Mouse (Mus musculus) bone marrow macrophage, adult 2 months (primary cell): ENCODE results near the gene Nrm. TPM values are rescaled to one million over a fixed set of nuclear protein-coding genes. Genes with fewer than 3 reads are reported as not detected.
A peak's percentile ranks its signal among the peaks of the same experiment; 100 is the strongest.

ENCODE experiments used
- H3K27ac ChIP-seq: 2 replicates; pipeline ENCODE4 v1.5.1; 2012; ENCODE audit warnings: low read depth, low read length; ENCODE audit not compliant: insufficient read depth
- H3K4me1 ChIP-seq: 2 replicates; pipeline ENCODE4 v1.6.1; 2012; ENCODE audit warnings: low read length; ENCODE audit not compliant: control insufficient read depth, insufficient read depth
- H3K4me3 ChIP-seq: 2 replicates; pipeline ENCODE4 v1.5.1; 2012; ENCODE audit warnings: mild to moderate bottlenecking, low read length, moderate library complexity; ENCODE audit not compliant: insufficient read depth
- CTCF ChIP-seq: IDR thresholded peaks from 2 replicates; pipeline ENCODE4 v1.5.1; 2012; ENCODE audit warnings: low read depth, mild to moderate bottlenecking, low read length, moderate library complexity
- POLR2A ChIP-seq: IDR thresholded peaks from 2 replicates; pipeline ENCODE4 v1.6.1; 2012; ENCODE audit warnings: mild to moderate bottlenecking, low read depth, low read length, borderline replicate concordance
- polyA plus RNA-seq: library from polyadenylated mRNA; stranded (reverse); fragments of >200 nt; gene quantifications from 2 replicates; pipeline ENCODE4 v1.2.4, GENCODE M21; 2012; ENCODE audit not compliant: missing spikeins, insufficient read depth, insufficient read length

Nrm gene
- polyA plus RNA-seq, 1 experiment = 31.7 TPM

DNA sequence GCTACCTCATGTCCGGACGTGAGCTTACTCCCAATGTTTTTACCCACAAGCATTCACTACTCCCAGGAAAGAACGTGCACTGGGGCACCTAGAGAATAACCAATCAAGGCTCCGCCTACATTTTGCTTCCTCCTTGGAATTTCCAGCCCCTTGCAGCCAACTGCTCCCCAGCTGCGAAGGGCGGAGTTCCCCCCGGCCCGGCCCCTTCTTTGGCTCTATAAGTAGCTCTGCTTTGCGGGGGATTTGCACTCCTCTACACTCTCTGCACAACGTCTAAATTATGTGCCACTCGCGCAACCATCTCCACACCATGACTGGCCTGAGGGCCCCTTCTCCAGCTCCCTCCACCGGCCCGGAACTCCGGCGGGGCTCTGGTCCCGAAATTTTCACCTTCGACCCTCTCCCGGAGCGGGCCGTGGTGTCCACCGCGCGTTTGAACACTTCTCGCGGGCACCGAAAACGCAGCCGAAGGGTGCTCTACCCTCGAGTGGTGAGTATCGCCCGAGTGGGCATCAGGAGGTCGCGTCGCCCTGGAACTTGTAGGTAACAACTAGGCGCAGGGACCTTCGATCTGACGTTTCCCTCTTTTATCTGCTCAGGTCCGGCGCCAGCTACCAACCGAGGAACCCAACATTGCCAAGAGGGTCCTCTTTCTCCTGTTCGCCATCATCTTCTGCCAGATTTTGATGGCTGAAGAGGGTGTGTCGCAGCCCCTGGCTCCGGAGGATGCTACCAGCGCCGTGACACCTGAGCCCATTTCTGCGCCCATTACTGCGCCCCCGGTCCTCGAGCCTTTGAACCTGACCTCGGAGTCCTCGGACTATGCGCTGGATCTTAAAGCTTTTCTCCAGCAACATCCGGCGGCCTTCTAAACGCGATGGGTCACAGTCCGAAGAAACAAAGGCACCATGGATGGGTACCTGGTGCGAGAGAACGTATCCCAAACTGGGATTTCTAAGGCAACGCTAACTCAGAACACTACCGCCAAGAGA, 39.4 kb upstream of the Nrm start, which contains the start of gene Ier3:
Gene Ier3, plus strand, starts transcription at position 246 of the 992 bp plus-strand sequence.
- peak within 1 kb of the TSS; percentile 82 for H3K27ac ChIP-seq
- peaks cover 4% of the 10 kb centered on the region for H3K4me1 ChIP-seq
- peak within 1 kb of the TSS; percentile 96 for H3K4me3 ChIP-seq
- TF ChIP-seq CTCF = no peak
- TF ChIP-seq POLR2A = peak; percentile 96

DNA sequence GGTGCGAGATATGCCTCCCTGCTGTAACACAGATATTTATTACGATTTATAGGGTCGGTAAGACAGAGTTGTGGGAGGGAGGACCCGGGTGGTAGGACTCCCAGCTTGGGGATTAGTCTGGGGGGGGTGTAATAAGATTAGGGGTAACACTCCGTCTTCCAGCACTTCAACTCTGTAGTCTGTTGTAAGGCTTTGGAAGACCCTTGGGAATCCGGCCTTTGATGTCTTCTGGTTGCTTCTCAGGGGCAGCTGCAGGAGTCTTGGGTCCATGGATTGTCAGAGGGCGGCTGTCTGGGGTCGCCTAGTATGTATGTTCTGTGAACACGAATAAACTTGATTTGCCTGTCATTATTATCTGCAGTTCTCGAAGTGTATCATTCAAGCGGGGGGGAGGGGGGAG, 38.6 kb upstream of the Nrm start:
- H3K4me1 ChIP-seq = peaks cover 4% of the 10 kb centered on the region
- TF ChIP-seq CTCF = no peak
- TF ChIP-seq POLR2A = no peak

DNA sequence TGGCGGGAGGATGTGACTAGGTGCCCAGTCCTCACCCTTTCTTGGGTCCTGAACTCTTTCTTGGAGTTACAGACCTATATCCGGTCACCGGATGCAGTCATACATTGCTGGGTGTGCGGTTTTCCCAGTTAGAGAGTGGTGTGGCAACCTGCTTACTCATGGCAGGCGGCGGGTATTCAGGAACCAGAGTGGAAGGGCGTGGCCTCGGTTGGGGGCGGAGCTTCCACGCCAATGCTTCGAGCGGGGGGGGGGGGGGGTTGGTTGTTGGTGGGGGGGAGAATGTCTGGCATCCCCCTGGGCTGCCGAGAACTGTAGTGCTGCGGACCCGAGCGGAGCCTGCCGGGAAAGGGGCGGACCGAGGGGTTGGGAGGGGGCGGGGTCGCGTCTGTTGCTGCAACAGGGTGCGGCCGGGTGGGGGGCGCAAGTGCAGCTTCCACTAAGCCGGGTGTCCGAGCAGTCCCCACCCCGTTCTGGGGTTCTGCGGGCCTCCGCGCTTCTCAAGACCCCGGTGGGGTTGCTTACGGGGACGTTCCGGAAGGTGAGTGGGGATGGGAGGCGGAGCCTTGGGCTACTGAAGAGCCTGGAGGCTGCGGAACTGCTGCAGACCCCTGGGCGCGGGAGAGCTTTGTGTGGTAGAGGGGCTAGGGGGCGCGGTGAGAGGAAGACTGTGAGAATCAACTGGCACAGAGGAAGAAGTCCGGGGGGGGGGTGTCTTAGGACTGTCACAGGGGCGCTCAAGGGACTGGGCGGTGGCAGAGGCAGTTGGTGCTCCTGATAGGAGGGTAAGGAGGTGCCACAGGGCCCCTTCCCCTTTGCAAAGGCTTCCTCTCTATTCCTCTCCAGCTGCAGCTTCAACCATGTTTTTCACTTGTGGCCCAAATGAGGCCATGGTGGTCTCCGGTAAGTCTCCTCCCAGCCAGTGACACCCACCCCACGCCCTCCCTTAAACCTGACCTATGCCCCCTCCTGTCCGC, 37.9 kb upstream of the Nrm start, which contains the start of gene Flot1:
Gene Flot1, plus strand, starts transcription at position 267 of the 974 bp plus-strand sequence.
- Histone ChIP-seq H3K27ac (peak within 1 kb of the TSS; percentile 82), H3K4me1 (peaks cover 4% of the 10 kb centered on the region), H3K4me3 (peak within 1 kb of the TSS; percentile 96)
- TF ChIP-seq CTCF = no peak
- peak; percentile 46; the same call in 1 of the 2 replicates for TF ChIP-seq POLR2A

More for the DNA sequence above, 38.6 kb upstream of the Nrm start:
- Histone ChIP-seq H3K4me3 (peak overlapping the region; percentile 96), H3K27ac (peak overlapping the region; percentile 82)

DNA sequence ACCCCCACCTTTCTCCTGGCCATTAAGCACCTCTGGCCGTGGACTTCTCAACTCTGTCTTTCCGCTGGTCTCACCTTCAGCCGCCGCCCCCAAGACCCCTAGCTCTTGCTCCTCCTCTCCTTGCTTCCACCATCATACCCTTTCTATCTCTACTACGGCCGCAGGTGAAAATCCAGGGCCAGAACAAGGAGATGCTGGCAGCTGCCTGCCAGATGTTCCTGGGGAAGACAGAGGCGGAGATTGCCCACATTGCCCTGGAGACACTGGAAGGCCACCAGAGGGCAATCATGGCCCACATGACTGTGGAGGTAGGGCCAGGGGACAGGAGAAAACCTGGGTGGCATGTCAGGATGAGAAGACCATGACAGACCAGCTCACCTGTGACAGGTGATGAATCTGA, 36.7 kb upstream of the Nrm start:
- Histone ChIP-seq H3K4me1 (peaks cover 4% of the 10 kb centered on the region), H3K27ac (no peak overlapping the region), H3K4me3 (no peak overlapping the region)
- TF ChIP-seq CTCF = no peak; the same call in 1 of the 2 replicates
- no peak for TF ChIP-seq POLR2A

DNA sequence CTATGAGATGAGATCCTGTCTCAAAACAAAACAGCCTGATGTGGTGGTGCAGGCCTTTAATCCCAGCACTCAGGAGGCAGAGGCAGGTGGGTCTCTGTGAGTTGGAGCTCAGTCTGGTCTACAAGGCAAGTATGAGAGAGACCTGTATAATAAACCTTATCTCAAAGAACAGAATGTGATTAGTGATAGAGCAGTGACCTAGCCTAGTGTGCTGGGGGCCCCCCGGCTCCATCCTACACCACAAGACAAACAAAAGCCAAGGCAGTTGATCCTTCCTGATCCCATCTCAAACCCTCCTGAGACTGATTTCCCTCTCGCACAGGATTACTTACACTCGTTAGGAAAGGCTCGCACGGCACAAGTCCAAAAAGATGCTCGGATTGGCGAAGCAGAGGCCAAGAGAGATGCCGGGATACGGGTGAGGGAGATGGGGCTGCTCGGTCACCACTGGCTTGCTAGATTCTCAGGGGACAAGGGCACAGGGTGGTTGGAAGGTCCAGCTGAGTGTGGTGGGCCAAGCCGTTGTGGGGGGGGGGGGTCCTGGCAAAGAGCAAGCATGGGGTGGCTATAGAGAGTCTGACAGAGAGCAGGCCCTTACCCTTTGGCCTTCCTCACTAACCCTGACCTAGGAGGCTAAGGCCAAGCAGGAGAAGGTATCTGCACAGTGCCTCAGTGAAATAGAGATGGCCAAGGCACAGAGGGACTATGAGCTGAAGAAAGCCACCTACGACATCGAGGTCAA, 35.8 kb upstream of the Nrm start:
- Histone ChIP-seq H3K4me3 (no peak overlapping the region), H3K4me1 (peaks cover 4% of the 10 kb centered on the region), H3K27ac (no peak overlapping the region)
- TF ChIP-seq CTCF = no peak
- no peak for TF ChIP-seq POLR2A

DNA sequence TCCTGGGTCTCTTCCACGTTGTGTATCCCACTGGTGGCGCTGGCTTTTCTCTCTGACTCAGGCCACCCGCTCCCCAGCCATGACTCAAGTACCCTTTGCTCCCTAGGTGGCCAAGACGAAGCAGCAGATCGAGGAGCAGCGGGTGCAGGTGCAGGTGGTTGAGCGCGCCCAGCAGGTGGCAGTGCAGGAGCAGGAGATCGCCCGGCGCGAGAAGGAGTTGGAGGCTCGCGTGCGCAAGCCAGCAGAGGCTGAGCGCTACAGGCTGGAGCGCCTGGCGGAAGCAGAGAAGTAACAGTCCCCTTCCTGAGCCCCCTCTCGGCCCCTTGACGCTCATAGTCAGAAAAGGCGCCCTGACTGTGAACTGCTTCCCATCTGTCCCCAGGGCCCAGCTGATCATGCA, 31.4 kb upstream of the Nrm start:
- peaks cover 6% of the 10 kb centered on the region for H3K4me1 ChIP-seq

DNA sequence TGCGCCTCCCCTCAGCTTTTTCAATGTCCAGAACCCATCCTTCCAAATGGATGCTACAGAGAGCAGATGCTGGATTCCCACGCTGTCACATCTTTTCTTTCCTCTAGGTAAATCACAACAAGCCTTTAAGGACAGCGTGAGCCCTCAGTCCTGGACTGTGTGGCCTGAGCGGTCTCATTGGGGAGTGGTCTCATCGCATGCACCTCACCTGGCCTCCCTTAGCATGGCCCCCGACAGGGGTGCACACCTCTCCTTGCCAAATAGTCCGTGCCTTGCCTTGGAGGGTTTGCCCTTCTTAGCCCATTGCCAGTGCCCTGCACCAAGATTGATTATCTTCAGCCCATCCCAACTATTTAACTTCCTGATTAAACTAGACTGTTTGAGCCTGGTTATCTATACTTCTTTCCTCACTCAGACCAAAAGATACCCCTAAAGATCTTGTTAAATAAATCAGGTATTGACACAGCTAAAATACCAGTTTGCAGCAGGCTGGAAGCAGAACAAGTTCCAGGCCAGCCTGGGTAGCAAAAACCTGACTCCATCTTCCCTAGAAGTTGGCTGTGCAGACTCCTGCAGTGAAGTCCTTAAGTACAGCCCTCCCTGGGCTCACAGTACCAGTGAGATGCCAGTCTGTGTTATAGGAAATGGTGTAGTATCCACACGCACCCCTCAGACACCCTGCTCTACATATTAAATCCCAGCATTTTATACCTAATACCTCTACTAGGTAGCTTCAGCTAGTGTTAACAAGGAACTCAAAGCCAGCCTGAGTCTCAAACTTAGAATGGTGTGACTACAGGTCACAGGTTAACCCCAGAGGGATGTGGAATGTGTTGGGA, 28.5 kb upstream of the Nrm start:
- Histone ChIP-seq H3K4me1 (peaks cover 14% of the 10 kb centered on the region), H3K4me3 (no peak overlapping the region), H3K27ac (no peak overlapping the region)
- no peak for TF ChIP-seq CTCF
- TF ChIP-seq POLR2A = no peak

More for the DNA sequence above, 31.4 kb upstream of the Nrm start:
- Histone ChIP-seq H3K4me3 (no peak overlapping the region), H3K27ac (no peak overlapping the region)
- 0 out of 2 replicates have a peak, but pooled peaks have one; percentile 9 for TF ChIP-seq CTCF
- TF ChIP-seq POLR2A = no peak

DNA sequence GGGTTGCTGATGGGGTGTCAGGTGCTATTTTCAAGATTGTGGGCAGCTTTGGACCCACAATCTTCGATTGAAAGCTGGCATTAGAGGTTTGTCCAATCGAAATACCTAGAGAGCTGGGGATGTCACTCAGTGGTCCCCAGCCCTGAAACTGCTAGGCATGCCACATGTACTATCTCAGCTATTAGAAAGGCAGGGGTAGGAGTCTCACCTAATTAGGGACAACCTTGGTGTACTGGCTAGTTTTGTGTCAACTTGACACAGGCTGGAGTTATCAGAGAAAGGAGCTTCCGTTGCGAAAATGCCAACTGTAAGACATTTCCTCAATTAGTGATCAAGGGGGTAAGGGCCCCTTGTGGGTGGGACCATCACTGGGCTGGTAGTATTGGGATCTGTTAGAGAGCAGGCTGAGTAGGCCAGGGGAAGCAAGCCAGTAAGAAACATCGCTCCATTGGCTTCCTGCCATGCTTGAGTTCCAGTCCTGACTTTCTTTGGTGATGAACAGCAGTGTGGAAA, 27.8 kb upstream of the Nrm start:
- H3K27ac ChIP-seq = no peak overlapping the region
- TF ChIP-seq POLR2A (no peak), CTCF (no peak)
- peaks cover 14% of the 10 kb centered on the region for H3K4me1 ChIP-seq
- no peak overlapping the region for H3K4me3 ChIP-seq
